Mouse (Mus musculus) bone marrow, adult 2 months (tissue): ENCODE data around the gene Rtl5. TPM values are rescaled to one million over a fixed set of nuclear protein-coding genes. Genes with fewer than 3 reads are reported as not detected.
"Not testable (repeated sequence)": the region's sequence is repeated elsewhere in the genome, so short reads cannot be mapped to it uniquely, and the experiment has no call there.

Source experiments
- H3K27ac ChIP-seq: fragments of 200-500 bp; 2 replicates; pipeline ENCODE4 v1.5.1; 2012; ENCODE audit warnings: low read depth, mild to moderate bottlenecking, control low read depth, inconsistent platforms, low read length; ENCODE audit not compliant: control insufficient read depth, poor library complexity, insufficient read depth
- H3K4me1 ChIP-seq: fragments of 200-500 bp; 2 replicates; pipeline ENCODE4 v1.6.1; 2011; ENCODE audit warnings: low read length; ENCODE audit not compliant: control insufficient read depth, insufficient read depth
- H3K4me3 ChIP-seq: fragments of 200-500 bp; replicated peaks from 2 replicates; pipeline ENCODE3; 2011; ENCODE audit warnings: mild to moderate bottlenecking, low read depth, low read length, control low read depth; ENCODE audit not compliant: control insufficient read depth
- CTCF ChIP-seq: fragments of 200-500 bp; IDR thresholded peaks from 2 replicates; pipeline ENCODE4 v1.5.1; 2011; ENCODE audit warnings: low read length, control low read depth; ENCODE audit not compliant: control insufficient read depth, insufficient read depth
- POLR2A ChIP-seq: fragments of 200-500 bp; IDR thresholded peaks from 2 replicates; pipeline ENCODE4 v1.6.1; 2011; ENCODE audit warnings: low read depth, mild to moderate bottlenecking, control low read depth, low read length, borderline replicate concordance; ENCODE audit not compliant: control insufficient read depth
- WGBS: fragments of 180-500 bp; shearing (Covaris S2); methylation state at CpG from one replicate; pipeline ENCODE4 v1.1.7; 2018; 5-methylcytosine and 5-hydroxymethylcytosine counted together
- polyA plus RNA-seq: library from polyadenylated mRNA; stranded (reverse); fragments of >200 nt; gene quantifications from 2 replicates; pipeline ENCODE4 v1.2.4, GENCODE M21; 2011; ENCODE audit warnings: low replicate concordance; ENCODE audit not compliant: missing spikeins, insufficient read depth, insufficient read length

Rtl5 gene
- 2.3 and 4.2 TPM in 2 replicates for polyA plus RNA-seq

GRCm38 (mm10) chrX:102070591-102071471 is at the start of gene Rtl5:
Gene Rtl5, minus strand, starts transcription at chrX:102071304.
- TF ChIP-seq POLR2A (peak; percentile 20; the same call in 1 of the 2 replicates), CTCF (no peak)
- Histone ChIP-seq H3K27ac (peak within 1 kb of the TSS; percentile 12; the same call in 1 of the 2 replicates), H3K4me3 (peak within 1 kb of the TSS; percentile 57), H3K4me1 (peaks cover 2% of the 10 kb centered on the region)
- WGBS = 7% methylated on average over 61 of the region's 61 CpGs

GRCm38 (mm10) chrX:102119042-102119864 is 48.1 kb upstream of the Rtl5 start, which contains the start of gene Pin4:
Gene Pin4, plus strand, starts transcription at chrX:102119447.
- TF ChIP-seq CTCF (no peak), POLR2A (no peak)
- Histone ChIP-seq H3K4me1 (no peaks in the 10 kb centered on the region; the same call in 1 of the 2 replicates), H3K27ac (no peak within 1 kb of the TSS), H3K4me3 (peak within 1 kb of the TSS; percentile 100)
- WGBS = 8% methylated on average over 30 of the region's 30 CpGs

GRCm38 (mm10) chrX:102115676-102116075 is 44.6 kb upstream of the Rtl5 start:
- no peak for TF ChIP-seq POLR2A
- no peak for TF ChIP-seq CTCF
- H3K4me1 ChIP-seq = no peaks in the 10 kb centered on the region; the same call in 1 of the 2 replicates
- no peak overlapping the region for H3K4me3 ChIP-seq
- WGBS = 19% methylated on average over 4 of the region's 4 CpGs
- no peak overlapping the region for H3K27ac ChIP-seq

GRCm38 (mm10) chrX:102109349-102109748 is 38.2 kb upstream of the Rtl5 start:
- H3K27ac ChIP-seq, H3K4me3 ChIP-seq, H3K4me1 ChIP-seq: not testable (repeated sequence)
- WGBS = 36% methylated on average over 5 of the region's 5 CpGs

- not testable (repeated sequence) for H3K27ac ChIP-seq
- WGBS = 55% methylated on average over 2 of the region's 2 CpGs
Observed at GRCm38 (mm10) chrX:102103830-102104229, 32.7 kb upstream of the Rtl5 start.

GRCm38 (mm10) chrX:102101886-102102285 is 30.8 kb upstream of the Rtl5 start:
- Histone ChIP-seq H3K27ac (no peak overlapping the region), H3K4me3 (no peak overlapping the region), H3K4me1 (no peaks in the 10 kb centered on the region; the same call in 1 of the 2 replicates)
- WGBS = 32% methylated on average over 7 of the region's 7 CpGs
- TF ChIP-seq POLR2A (no peak), CTCF (no peak)

More at GRCm38 (mm10) chrX:102103830-102104229, 32.7 kb upstream of the Rtl5 start:
- not testable (repeated sequence) for H3K4me1 ChIP-seq, H3K4me3 ChIP-seq

- TF ChIP-seq POLR2A (no peak), CTCF (no peak)
- 30% methylated on average over 7 of the region's 7 CpGs for WGBS
- no peak overlapping the region for H3K27ac ChIP-seq
Observed at GRCm38 (mm10) chrX:102094381-102094904, 23.3 kb upstream of the Rtl5 start.

GRCm38 (mm10) chrX:102090605-102091004 is 19.5 kb upstream of the Rtl5 start:
- H3K4me1 ChIP-seq = no peaks in the 10 kb centered on the region; the same call in 1 of the 2 replicates
- TF ChIP-seq CTCF (no peak), POLR2A (no peak)
- 52% methylated on average over 3 of the region's 3 CpGs for WGBS
- no peak overlapping the region for H3K27ac ChIP-seq
- H3K4me3 ChIP-seq = no peak overlapping the region

More at GRCm38 (mm10) chrX:102094381-102094904, 23.3 kb upstream of the Rtl5 start:
- H3K4me3 ChIP-seq = no peak overlapping the region
- H3K4me1 ChIP-seq = no peaks in the 10 kb centered on the region; the same call in 1 of the 2 replicates
